Mouse (Mus musculus) left cerebral cortex, postnatal 36 days (tissue): ENCODE measurements around the gene Sf3b2. TPM values are rescaled to one million over a fixed set of nuclear protein-coding genes. Genes with fewer than 3 reads are reported as not detected.
"Not testable (repeated sequence)": the region's sequence is repeated elsewhere in the genome, so short reads cannot be mapped to it uniquely, and the experiment has no call there.

Source experiments
- DNase-seq, 2 experiments: peaks; one replicate each; pipeline ENCODE4 v3.0.0; 2021 to 2022; ENCODE audit warnings: low spot score in 2 of 2, mixed read lengths in 1 of 2
- intact Hi-C: fragments of 180-260 bp; cut with DNase I; formaldehyde crosslinking; loops from one replicate; pipeline ENCODE4 v1.15.1; 2025
- total RNA-seq, 2 experiments: library from RNA; stranded (reverse); gene quantifications; 2 replicates each; pipeline ENCODE4 v1.2.3; 2021

Gene Sf3b2
- total RNA-seq, 2 experiments from 2014 or later: 201 to 202 TPM

GRCm38 (mm10) chr19:5274641-5275040 is 20.6 kb downstream of the Sf3b2 start:
- intact Hi-C loops: loop anchor here (5.0 kb wide), 2 partner anchors 72 to 122 kb away; no protein-coding TSS in a partner anchor
- no peak for DNase-seq

- DNase-seq: no peak
- intact Hi-C loops: loop anchor here (5.0 kb wide), 2 partner anchors 72 to 122 kb away; no protein-coding TSS in a partner anchor
Observed at GRCm38 (mm10) chr19:5273916-5274315, 21.3 kb downstream of the Sf3b2 start.

GRCm38 (mm10) chr19:5272801-5273733 is 22.2 kb downstream of the Sf3b2 start, which contains the start of gene Pacs1:
Gene Pacs1 (minus strand): TSS chr19:5273119.
- DNase-seq: peak; percentile 84 to 90
- intact Hi-C loops: loop anchor here (5.0 kb wide), 2 partner anchors 71 to 121 kb away; no protein-coding TSS in a partner anchor

- intact Hi-C loops: loop anchor here (5.0 kb wide), 2 partner anchors 70 to 120 kb away; no protein-coding TSS in a partner anchor
- DNase-seq: peak in 1 of 2 experiments; percentile 32
Observed at GRCm38 (mm10) chr19:5272326-5272795, 22.9 kb downstream of the Sf3b2 start.

DNA sequence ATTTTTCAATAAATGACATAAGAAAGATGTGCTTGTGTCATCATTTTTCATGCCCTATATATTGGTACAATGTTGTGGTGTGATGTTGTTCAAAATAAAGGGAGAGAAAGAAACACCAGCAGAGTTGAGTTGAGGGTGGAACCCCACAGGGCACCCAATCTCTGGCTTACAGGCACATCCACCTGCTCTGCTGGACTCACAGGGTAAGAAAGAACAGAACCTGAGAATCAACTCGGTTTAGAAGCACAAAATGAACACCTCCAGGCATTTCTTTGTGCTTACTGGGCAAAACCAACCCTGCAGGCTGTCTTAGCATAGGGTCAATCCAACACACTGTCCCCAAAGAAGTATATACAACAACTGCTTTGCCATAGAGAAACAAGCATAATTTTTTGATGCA is 23.8 kb downstream of the Sf3b2 start:
- intact Hi-C loops: loop anchor here (5.0 kb wide), 2 partner anchors 69 to 119 kb away; no protein-coding TSS in a partner anchor
- DNase-seq: no peak

- intact Hi-C loops: no loop called here
- no peak for DNase-seq
Observed at GRCm38 (mm10) chr19:5269392-5269791, 25.9 kb downstream of the Sf3b2 start.

DNA sequence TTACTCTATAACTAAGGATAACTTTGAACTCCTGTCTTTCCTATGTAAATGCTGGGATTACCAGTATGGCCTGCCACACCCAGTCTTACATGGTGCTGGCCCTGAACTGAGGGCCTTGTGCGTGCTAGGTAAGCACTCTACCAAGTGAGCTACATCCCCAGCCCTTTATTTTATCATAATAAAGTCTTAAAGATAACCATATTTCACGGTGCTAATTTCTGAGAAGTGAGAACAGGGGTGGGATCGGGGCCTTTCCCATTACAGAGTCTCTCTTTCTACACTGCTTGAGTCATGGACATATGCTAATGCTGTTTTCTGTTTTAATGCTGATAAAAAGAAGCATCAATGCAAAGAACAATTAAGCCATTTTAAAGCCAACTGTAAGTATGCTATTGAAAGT is 26.4 kb downstream of the Sf3b2 start:
- no peak for DNase-seq
- intact Hi-C loops: no loop called here

GRCm38 (mm10) chr19:5268017-5268416 is 27.2 kb downstream of the Sf3b2 start:
- intact Hi-C loops: no loop called here
- no peak for DNase-seq

DNA sequence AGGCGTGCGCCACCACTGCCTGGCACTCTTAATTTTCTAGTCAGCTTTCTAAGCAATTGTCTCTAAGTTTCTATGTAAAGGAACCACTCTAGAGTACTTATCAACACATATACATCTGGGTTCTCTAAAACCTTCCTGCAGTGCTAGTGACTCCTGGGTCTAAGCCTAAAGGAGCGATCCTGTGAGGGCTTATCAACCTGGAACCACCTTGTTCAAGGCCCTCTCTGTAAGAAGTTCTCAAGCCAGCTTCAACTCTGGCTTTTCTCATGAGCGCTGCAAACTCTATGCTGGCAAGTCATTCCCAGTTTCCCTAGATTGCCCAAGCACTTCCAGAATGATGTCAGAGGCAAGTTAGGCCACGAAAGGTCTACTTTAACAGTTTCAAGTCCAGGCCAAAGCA is 28.2 kb downstream of the Sf3b2 start:
- intact Hi-C loops: no loop called here
- no peak for DNase-seq

DNA sequence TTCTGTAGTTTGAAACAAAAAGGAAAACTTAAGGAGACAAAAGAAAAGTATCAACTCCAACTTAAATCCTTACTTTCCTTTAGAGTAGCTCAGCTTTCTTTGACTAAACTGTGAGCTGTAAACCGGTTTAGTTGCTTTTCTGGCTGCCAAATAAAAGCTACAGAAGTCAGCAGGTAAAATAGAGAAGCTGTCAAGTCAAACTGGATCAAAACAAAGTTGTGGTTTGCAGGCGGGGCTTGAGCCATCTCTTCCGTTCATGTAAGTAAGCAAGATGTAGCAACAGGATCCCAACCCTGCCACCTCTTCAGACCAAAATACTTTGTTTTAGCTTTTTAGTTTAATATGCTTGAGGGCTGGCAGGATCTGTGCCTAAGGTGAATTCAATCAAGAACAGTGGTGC is 38.1 kb downstream of the Sf3b2 start:
- intact Hi-C loops: no loop called here
- DNase-seq: no peak

DNA sequence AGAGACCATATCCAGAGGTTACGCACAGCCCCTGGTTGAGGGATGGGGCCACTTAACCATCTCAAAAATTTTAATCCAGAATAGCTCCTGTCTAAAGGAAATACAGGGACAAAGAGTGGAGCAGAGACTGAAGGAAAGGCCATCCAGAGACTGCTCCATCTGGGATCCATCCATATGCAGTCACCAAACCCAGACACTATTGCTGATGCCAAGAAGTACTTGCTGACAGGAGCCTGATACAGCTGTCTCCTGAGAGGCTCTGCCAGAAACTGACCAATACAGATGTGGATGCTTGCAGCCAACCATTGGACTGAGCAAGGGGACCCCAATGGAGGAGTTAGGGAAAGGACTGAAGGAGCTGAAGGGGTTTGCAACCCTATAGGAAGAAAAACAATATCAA is 58.3 kb downstream of the Sf3b2 start:
- DNase-seq: not testable (repeated sequence)
- intact Hi-C loops: loop anchor here (5.0 kb wide), 1 partner anchor 40 kb away; no protein-coding TSS in a partner anchor

GRCm38 (mm10) chr19:5232696-5233095 is 62.6 kb downstream of the Sf3b2 start:
- DNase-seq: no peak
- intact Hi-C loops: no loop called here

DNA sequence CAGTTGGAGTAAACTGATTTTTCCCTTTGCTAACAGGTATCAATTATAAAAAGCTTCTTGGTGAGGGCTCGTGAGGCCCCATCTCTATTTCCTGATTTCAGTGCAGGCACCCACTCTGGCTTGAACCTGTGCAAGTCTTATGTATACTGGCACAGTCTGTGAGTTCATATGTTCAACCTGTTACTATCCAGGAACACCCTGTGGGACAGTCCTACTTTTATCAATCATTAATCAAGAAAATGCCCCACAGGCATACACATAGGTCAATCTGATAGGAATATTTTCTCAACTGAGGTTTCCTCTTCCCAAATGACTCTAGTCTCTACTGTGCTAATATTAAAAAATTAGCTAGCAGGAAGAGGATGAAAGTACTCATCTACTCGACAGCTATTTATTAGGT is 65.1 kb downstream of the Sf3b2 start:
- intact Hi-C loops: no loop called here
- DNase-seq: no peak

GRCm38 (mm10) chr19:5224624-5225023 is 70.6 kb downstream of the Sf3b2 start:
- DNase-seq: no peak
- intact Hi-C loops: no loop called here

DNA sequence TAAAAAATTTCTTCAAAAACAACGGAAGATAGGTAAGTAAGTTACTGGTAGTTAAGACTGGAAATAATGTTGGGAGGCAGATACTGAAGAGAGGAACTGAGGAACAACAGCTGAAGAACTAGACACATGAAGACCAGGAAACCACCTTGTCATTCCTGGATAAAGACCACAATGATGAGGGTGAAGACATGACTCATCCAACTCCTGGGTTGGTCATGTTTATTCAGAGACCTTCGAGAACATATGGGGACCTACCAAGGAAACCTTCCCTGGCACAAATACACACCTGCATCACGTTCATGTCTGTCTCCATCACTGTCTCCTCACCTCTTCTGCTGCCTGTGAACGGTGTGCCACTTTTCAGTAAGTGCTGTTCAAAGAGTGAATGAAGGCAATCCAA is 71.2 kb downstream of the Sf3b2 start:
- intact Hi-C loops: no loop called here

More for the DNA sequence above, 71.2 kb downstream of the Sf3b2 start:
- no peak for DNase-seq

Other genes with a start within 250 kb of the Sf3b2 start
- 10 to 100 TPM; 70.3 to 88.1 TPM for gene Rin1, start 245.0 kb downstream of the Sf3b2 start, total RNA-seq
- 1 to 10 TPM; 4.6 to 5.1 TPM for gene Cd248, start 227.4 kb downstream of the Sf3b2 start, total RNA-seq
- gene Tmem151a, start 209.9 kb downstream of the Sf3b2 start, total RNA-seq: 100 to 1,000 TPM; 152 to 188 TPM
- gene Yif1a, start 206.9 kb downstream of the Sf3b2 start, total RNA-seq: 10 to 100 TPM; 24.8 to 26.1 TPM
- 100 to 1,000 TPM; 260 to 267 TPM for gene Cnih2, start 196.9 kb downstream of the Sf3b2 start, total RNA-seq
- gene Rab1b, start 188.4 kb downstream of the Sf3b2 start, total RNA-seq: 100 to 1,000 TPM; 141 to 170 TPM
- 100 to 1,000 TPM; 255 to 284 TPM for gene Klc2, start 176.9 kb downstream of the Sf3b2 start, total RNA-seq
- 10 to 100 TPM; 62.0 to 63.1 TPM for gene Pacs1, start 22.3 kb downstream of the Sf3b2 start, total RNA-seq
- 10 to 100 TPM; 78.9 to 87.4 TPM for gene Gal3st3, start 2.9 kb upstream of the Sf3b2 start, total RNA-seq
- not detected for gene Catsper1, start 40.3 kb upstream of the Sf3b2 start, total RNA-seq
- gene Cst6, start 54.1 kb upstream of the Sf3b2 start, total RNA-seq: 10 to 100 TPM; 20.8 to 35.6 TPM
- 10 to 100 TPM; 20.5 to 24.2 TPM for gene Eif1ad, start 71.3 kb upstream of the Sf3b2 start, total RNA-seq
- gene Banf1, start 71.7 kb upstream of the Sf3b2 start, total RNA-seq: 10 to 100 TPM; 74.3 to 83.3 TPM
- 100 to 1,000 TPM in 1 of 2 experiments, 10 to 100 TPM in 1; 75.6 to 103 TPM for gene Sart1, start 93.2 kb upstream of the Sf3b2 start, total RNA-seq
- not detected for gene Tsga10ip, start 107.1 kb upstream of the Sf3b2 start, total RNA-seq
- 100 to 1,000 TPM; 245 to 260 TPM for gene Drap1, start 129.5 kb upstream of the Sf3b2 start, total RNA-seq
- gene AI837181, start 129.7 kb upstream of the Sf3b2 start, total RNA-seq: 10 to 100 TPM; 70.2 to 78.3 TPM
- not detected for gene Fosl1, start 152.1 kb upstream of the Sf3b2 start, total RNA-seq
- 10 to 100 TPM; 28.5 to 31.7 TPM for gene Ccdc85b, start 162.4 kb upstream of the Sf3b2 start, total RNA-seq
- gene Fibp, start 165.2 kb upstream of the Sf3b2 start, total RNA-seq: 10 to 100 TPM; 87.2 to 95.1 TPM
- under 1 TPM in 1 of 2 experiments, not detected in 1; 0.86 TPM for gene Ctsw, start 173.1 kb upstream of the Sf3b2 start, total RNA-seq
- gene Efemp2, start 178.5 kb upstream of the Sf3b2 start, total RNA-seq: 10 to 100 TPM; 11.2 to 16.0 TPM
- 10 to 100 TPM; 30.5 to 31.1 TPM for gene Mus81, start 192.9 kb upstream of the Sf3b2 start, total RNA-seq
- gene Cfl1, start 195.0 kb upstream of the Sf3b2 start, total RNA-seq: 1,000 to 10,000 TPM; 1,319 to 1,567 TPM
- gene 1700020D05Rik, start 208.3 kb upstream of the Sf3b2 start, total RNA-seq: 10 to 100 TPM in 1 of 2 experiments, 1 to 10 TPM in 1; 2.7 to 11.0 TPM
- gene Snx32, start 215.1 kb upstream of the Sf3b2 start, total RNA-seq: 10 to 100 TPM; 77.2 to 89.0 TPM